Mouse (Mus musculus) lung, embryonic 16.5 days (tissue): Measurements from ENCODE around the gene Llph. TPM values are rescaled to one million over a fixed set of nuclear protein-coding genes. Genes with fewer than 3 reads are reported as not detected.
A peak's percentile ranks its signal among the peaks of the same experiment; 100 is the strongest.

Experiments used
- ATAC-seq: fragments of 200-750 bp; cut with Nextera tagmentation; 2 replicates; pipeline ENCODE4 v1.8.0; 2017; ENCODE audit warnings: low read depth, mild to moderate bottlenecking, moderate library complexity
- H3K27ac ChIP-seq: fragments of 300-500 bp; sonication (generic); 2 replicates; pipeline ENCODE4 v1.5.1; 2014; ENCODE audit warnings: mild to moderate bottlenecking, control low read depth, low read length
- H3K27me3 ChIP-seq: fragments of 300-500 bp; sonication (generic); 2 replicates; pipeline ENCODE4 v1.6.1; 2014; ENCODE audit warnings: low read depth, low read length, mixed read lengths; ENCODE audit not compliant: control insufficient read depth, insufficient read depth
- H3K36me3 ChIP-seq: fragments of 300-500 bp; sonication (generic); 2 replicates; pipeline ENCODE4 v1.6.1; 2014; ENCODE audit warnings: low read length; ENCODE audit not compliant: control insufficient read depth, insufficient read depth
- H3K4me1 ChIP-seq: fragments of 300-500 bp; sonication (generic); replicated peaks from 2 replicates; pipeline ENCODE4 v1.6.1; 2014; ENCODE audit warnings: low read length, mixed read lengths; ENCODE audit not compliant: control insufficient read depth, insufficient read depth
- H3K4me2 ChIP-seq: fragments of 300-500 bp; sonication (generic); 2 replicates; pipeline ENCODE4 v1.6.1; 2014; ENCODE audit warnings: low read depth, low read length, control low read depth
- H3K4me3 ChIP-seq: fragments of 300-500 bp; sonication (generic); 2 replicates; pipeline ENCODE4 v1.5.1; 2014; ENCODE audit warnings: mild to moderate bottlenecking, low read length, control low read depth
- H3K9ac ChIP-seq: fragments of 300-500 bp; sonication (generic); 2 replicates; pipeline ENCODE4 v1.6.1; 2014; ENCODE audit warnings: low read length, control low read depth
- H3K9me3 ChIP-seq: fragments of 300-500 bp; sonication (generic); 2 replicates; pipeline ENCODE4 v1.6.1; 2016; ENCODE audit warnings: low read length; ENCODE audit not compliant: control insufficient read depth
- WGBS: fragments of 180-500 bp; shearing (Covaris S2); extraction: QIAGEN DNeasy Blood & Tissue Kit; methylation state at CpG from one replicate; pipeline ENCODE4 v1.1.7; 2014; 5-methylcytosine and 5-hydroxymethylcytosine counted together
- polyA plus RNA-seq: library from polyadenylated mRNA; unstranded; fragments of >200 nt; fragmentation: Nextera tagmentation; extraction: Ambion mirVana; gene quantifications from 2 replicates; pipeline ENCODE4 v1.2.1, GENCODE M21; 2015

The Llph gene
- polyA plus RNA-seq, 1 experiment from 2014 or later, result 46.2 TPM

DNA sequence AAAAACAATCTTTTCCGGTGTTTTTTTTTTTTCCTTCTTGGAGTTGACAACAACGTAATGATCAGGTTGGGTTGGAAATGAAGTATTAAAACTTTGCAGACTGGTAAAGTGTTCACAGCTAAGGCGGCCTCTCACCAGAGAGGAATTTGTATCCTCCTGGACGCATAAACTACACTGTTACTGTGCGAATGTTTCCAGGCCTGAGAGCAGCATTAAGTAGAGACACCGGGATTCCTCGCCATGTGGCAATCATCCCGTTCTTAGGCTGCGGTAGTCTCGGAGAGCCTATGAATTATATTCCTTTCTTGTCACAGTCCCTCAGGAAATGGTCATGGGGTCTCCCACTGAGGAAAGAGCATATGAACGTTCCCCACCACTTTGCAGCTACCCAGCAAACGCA, 40.9 kb downstream of the Llph start:
- no peak for ATAC-seq
- Histone ChIP-seq H3K27ac (no peak overlapping the region), H3K9ac (no peak overlapping the region), H3K36me3 (no peaks in the 10 kb centered on the region), H3K4me2 (no peak overlapping the region), H3K4me3 (no peak overlapping the region), H3K9me3 (no peaks in the 10 kb centered on the region), H3K4me1 (peaks cover 7% of the 10 kb centered on the region), H3K27me3 (no peaks in the 10 kb centered on the region)
- 49% methylated on average over 12 of the region's 12 CpGs for WGBS

DNA sequence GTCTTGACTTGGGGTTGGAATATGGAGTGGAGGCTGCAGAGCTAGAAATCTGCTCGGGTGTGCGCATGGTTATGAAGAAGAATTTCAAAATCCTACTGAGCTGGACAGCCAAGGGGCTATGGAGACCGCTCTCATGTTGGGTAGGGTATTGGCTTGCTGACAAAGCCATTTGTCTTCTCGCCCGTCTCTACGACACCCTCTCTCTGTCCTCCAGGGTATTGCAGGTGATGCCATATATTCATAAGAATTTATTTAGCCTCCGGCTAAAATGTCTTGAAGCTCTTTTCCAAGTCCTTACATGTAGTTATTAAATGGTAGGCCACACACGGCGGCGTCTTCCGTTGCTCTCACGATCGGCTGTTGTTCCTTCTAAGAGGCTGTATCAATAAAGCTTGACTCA, 43.1 kb downstream of the Llph start:
- 92% methylated on average over 13 of the region's 13 CpGs for WGBS

DNA sequence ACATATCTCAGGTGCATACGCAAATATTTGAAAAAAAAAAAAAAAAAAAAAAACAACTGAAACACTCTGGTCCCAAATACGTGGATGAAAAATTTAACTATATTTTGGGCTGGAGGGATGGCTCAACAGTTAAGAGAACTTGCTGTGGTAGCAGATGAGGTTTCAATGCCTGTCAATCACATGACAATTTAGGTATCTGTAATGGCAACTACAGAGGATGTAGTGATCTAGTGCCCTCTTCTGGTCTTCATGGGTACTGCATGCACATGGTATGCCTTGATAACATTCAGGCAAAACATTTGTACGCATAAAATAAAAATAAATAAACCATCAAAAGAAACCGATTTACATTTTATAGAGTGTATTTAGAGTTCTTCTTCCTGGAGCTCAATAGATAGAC, 43.9 kb downstream of the Llph start:
- no peak overlapping the region for H3K4me3 ChIP-seq
- ATAC-seq, result no peak
- no peak overlapping the region for H3K4me2 ChIP-seq
- WGBS, result 79% methylated on average over 4 of the region's 4 CpGs
- H3K9me3 ChIP-seq, result no peaks in the 10 kb centered on the region
- H3K9ac ChIP-seq, result no peak overlapping the region
- no peaks in the 10 kb centered on the region for H3K36me3 ChIP-seq
- H3K27me3 ChIP-seq, result no peaks in the 10 kb centered on the region
- peaks cover 7% of the 10 kb centered on the region for H3K4me1 ChIP-seq
- H3K27ac ChIP-seq, result no peak overlapping the region

More for the DNA sequence above, 43.1 kb downstream of the Llph start:
- no peak for ATAC-seq
- no peak overlapping the region for H3K9ac ChIP-seq
- H3K27me3 ChIP-seq, result no peaks in the 10 kb centered on the region
- no peak overlapping the region for H3K4me2 ChIP-seq
- no peak overlapping the region for H3K27ac ChIP-seq
- no peak overlapping the region for H3K4me3 ChIP-seq
- no peaks in the 10 kb centered on the region for H3K36me3 ChIP-seq
- peaks cover 7% of the 10 kb centered on the region for H3K4me1 ChIP-seq
- H3K9me3 ChIP-seq, result no peaks in the 10 kb centered on the region

DNA sequence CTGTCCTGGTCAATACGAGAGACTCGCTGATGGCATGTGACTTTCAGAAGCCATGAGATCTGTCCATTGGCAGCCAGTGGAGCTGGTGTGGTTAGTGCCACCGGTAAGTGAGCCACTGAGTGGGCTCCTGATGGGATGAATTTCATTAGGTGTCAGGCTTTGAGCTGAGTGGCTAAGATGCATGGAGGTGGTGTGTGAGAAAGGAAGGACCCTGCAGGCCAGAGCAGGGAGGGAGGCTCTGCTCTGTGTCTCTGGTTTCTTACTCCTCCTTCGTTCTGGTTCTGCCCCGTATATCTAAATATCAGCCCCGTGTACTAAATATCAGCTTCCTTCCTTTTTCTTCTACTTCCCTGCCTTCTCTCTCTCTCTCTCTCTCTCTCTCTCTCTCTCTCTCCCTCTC, 44.4 kb downstream of the Llph start:
- H3K27me3 ChIP-seq, result no peaks in the 10 kb centered on the region
- H3K4me2 ChIP-seq, result no peak overlapping the region
- 55% methylated on average over 6 of the region's 6 CpGs for WGBS
- no peaks in the 10 kb centered on the region for H3K9me3 ChIP-seq
- H3K4me1 ChIP-seq, result peaks cover 7% of the 10 kb centered on the region
- ATAC-seq, result no peak
- H3K4me3 ChIP-seq, result no peak overlapping the region
- no peak overlapping the region for H3K27ac ChIP-seq
- no peak overlapping the region for H3K9ac ChIP-seq
- no peaks in the 10 kb centered on the region for H3K36me3 ChIP-seq

DNA sequence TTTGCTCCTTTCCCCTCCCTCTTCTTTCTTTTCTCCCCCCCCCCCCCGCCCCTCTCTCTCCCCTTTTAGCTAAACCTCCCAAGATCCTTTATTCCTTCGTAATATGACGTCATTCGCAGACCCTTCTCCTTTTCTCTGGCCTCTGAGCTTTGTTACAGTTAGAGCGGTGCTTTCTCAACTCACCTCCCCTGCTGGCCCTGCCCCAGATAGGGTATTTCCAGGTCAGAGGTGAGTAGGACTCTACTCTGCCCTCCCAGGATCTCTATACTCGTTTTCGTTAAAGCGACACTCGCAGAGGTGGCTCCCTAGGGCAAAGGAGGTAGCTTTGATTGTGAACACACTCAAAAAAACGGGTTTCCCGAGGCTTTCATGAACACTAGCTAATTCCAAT, 45.0 kb downstream of the Llph start:
- Histone ChIP-seq H3K4me3 (peak overlapping the region; percentile 33), H3K27ac (no peak overlapping the region), H3K27me3 (no peaks in the 10 kb centered on the region), H3K4me2 (peak overlapping the region; percentile 48), H3K9me3 (no peaks in the 10 kb centered on the region), H3K36me3 (no peaks in the 10 kb centered on the region), H3K9ac (peak overlapping the region; percentile 29; the same call in 1 of the 2 replicates), H3K4me1 (peaks cover 7% of the 10 kb centered on the region)
- 10% methylated on average over 10 of the region's 11 CpGs for WGBS
- 0 out of 2 replicates have a peak, but pooled peaks have one; percentile 15 for ATAC-seq

DNA sequence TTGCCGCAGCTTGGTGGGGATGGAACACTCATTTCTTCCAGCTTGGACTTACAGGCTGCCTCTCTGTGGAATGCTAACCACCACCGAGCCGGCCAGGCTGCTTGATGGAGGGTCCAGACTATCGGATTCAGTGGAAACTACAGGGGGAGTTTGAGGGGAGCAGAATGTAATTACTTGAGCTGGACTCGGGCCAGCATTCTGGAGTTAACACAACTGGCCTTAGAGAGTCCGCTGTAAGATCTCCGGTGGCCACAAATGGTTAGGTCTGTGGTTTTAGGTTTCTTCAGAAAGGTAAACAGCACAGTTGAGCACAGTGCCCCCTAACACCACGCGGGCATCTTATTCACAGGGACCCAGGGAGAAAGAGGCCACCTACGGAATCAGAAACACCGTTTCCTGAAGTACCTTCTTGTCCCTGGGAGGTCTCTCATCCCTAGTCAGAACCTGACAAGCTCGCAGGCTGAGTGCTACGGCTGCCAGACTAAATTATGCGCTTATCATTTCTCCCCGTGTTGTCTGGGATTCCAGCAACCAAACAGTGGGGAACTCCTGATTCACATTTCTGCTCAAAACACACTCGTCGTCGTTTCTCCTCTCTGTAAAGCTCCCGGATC, 45.5 kb downstream of the Llph start:
- Histone ChIP-seq H3K4me3 (peak overlapping the region; percentile 33), H3K4me1 (peaks cover 7% of the 10 kb centered on the region), H3K36me3 (no peaks in the 10 kb centered on the region), H3K9me3 (no peaks in the 10 kb centered on the region), H3K4me2 (peak overlapping the region; percentile 48), H3K9ac (peak overlapping the region; percentile 29; the same call in 1 of the 2 replicates), H3K27ac (no peak overlapping the region), H3K27me3 (no peaks in the 10 kb centered on the region)
- WGBS, result 2% methylated on average over 19 of the region's 19 CpGs
- ATAC-seq, result peak; percentile 41; the same call in 1 of the 2 replicates

DNA sequence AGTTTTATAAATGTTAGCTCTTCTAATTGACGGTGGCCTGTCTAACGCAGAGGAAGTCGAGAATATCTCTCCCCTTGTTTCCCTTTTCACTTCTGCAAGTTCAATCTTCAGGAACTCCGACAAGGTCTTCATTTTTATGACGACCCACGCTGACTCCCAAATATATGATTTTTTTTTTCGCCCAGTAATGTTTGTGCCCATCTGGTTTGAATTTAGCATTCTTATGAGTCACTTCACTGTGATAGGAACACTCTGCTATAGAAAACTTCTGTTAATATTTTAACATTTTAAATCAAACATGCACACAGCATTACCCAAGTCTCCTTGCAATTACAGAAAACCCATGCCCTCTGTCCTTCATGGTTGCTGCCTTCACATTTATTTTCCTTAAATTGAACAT, 46.5 kb downstream of the Llph start:
- WGBS, result 75% methylated on average over 7 of the region's 7 CpGs
- ATAC-seq, result no peak
- Histone ChIP-seq H3K4me2 (no peak overlapping the region), H3K4me1 (peaks cover 7% of the 10 kb centered on the region), H3K27ac (no peak overlapping the region), H3K27me3 (no peaks in the 10 kb centered on the region), H3K9me3 (no peaks in the 10 kb centered on the region), H3K36me3 (no peaks in the 10 kb centered on the region), H3K9ac (no peak overlapping the region), H3K4me3 (no peak overlapping the region)

DNA sequence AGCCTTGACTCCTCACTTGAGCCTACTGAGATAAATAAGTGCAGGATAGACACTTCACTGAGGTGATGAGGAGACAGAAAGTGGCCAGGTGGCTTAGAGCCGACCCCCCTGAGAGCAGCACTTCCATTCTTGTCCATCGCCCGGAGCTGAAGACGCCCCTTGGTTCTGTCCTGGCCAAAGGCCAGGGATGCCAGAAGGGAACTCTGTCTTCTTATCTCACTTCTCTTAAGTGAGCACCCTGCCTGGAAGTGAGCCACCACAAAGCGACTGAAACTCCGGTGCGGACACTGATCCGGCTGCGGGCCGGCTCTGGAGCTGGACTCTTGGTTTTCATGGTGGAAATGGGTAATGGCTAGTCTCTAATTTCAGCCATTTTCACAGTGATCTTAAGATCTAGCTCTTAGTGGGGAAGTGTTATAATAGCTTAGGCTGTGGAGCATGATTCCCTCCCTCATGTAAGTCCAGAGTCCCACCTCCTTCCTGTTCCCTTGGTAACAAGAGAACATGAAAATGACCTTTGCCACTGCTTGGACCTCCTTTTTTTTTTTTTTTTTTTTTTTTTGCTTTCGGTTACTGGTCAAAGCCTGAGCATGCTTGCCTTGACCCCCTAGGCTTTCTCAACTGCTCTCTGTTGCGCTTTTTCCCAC, 52.7 kb downstream of the Llph start:
- Histone ChIP-seq H3K27ac (no peak overlapping the region), H3K27me3 (no peaks in the 10 kb centered on the region), H3K4me3 (no peak overlapping the region), H3K4me1 (no peaks in the 10 kb centered on the region), H3K9me3 (no peaks in the 10 kb centered on the region), H3K9ac (no peak overlapping the region), H3K4me2 (no peak overlapping the region), H3K36me3 (no peaks in the 10 kb centered on the region)
- WGBS, result 43% methylated on average over 12 of the region's 12 CpGs
- ATAC-seq, result peak; percentile 43; the same call in 1 of the 2 replicates

DNA sequence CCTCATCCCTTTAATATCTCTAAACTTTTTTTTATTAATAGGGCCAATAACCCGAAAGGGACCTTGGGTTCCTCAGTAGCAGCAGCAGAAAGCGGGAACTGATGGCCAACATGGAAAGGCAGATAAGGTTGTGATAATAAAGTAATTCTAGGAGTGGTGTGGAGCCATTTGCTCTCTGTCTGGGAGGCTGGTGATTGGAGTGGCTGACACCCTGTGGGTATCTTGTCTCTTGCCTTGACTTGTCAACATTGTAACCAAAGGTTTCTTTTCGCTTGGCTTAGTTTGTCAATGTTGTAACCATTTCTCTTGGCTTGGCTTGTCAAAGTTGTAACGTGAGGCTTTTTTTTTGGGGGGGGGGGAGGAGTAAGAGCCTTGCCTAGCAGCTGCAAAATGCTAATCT, 53.5 kb downstream of the Llph start:
- 56% methylated on average over 4 of the region's 4 CpGs for WGBS
- no peak overlapping the region for H3K4me2 ChIP-seq
- ATAC-seq, result no peak
- no peak overlapping the region for H3K27ac ChIP-seq
- H3K9me3 ChIP-seq, result no peaks in the 10 kb centered on the region
- H3K36me3 ChIP-seq, result no peaks in the 10 kb centered on the region
- no peaks in the 10 kb centered on the region for H3K27me3 ChIP-seq
- no peak overlapping the region for H3K9ac ChIP-seq
- no peak overlapping the region for H3K4me3 ChIP-seq
- H3K4me1 ChIP-seq, result no peaks in the 10 kb centered on the region
